ENCODE assay signal across 30 mouse cellular contexts in the genomic region with DNA sequence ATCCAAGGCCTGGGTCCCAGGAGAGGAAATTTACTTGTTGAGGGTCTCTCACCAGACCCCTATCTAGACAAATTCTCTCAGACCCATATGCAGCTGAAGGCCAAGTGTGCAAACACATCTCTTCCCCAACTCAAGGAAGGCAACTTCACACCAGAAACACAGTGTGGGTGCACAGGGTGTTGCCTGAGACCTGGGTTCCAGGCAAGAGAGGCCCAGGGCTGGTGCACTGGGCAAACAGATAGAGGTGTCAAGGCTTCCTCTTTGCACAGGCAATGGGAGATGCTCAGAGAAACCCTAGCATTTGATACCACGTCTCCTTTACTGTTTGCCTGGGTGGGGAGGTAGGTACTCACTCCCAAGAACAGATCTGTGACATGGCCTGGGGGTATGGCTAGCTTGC. TPM values are rescaled to one million over a fixed set of nuclear protein-coding genes. Genes with fewer than 3 reads are reported as not detected.
DNase-seq lines count a peak whose midpoint lies in the region; ATAC-seq and TF ChIP-seq lines count a peak whose summit lies in the region.
"Had no signal": no experiment of that assay in that cellular context is flagged by ENCODE, and none has a peak within 500 bp of the region (broad histone marks: within the 10 kb centered on the region; RNA-seq: fewer than 3 reads in every experiment).

No protein-coding gene starts in this region.

- TF ChIP-seq EP300 in liver, embryonic 14.5 days (IDR thresholded peaks at IDR 0.05; ENCODE audit: low read depth), result no peak

- peaks cover 25% of the 10 kb centered on the region for H3K4me1 ChIP-seq in heart, embryonic 10.5 days
- H3K4me1 ChIP-seq in liver, embryonic 14.5 days (replicated peaks; ENCODE audit: control insufficient read depth in 2 of 2, insufficient read depth in 2 of 2, low read length in 1 of 2), result peaks cover 57 to 69% of the 10 kb centered on the region in 2 experiments
- peaks cover 4% of the 10 kb centered on the region; the same call in 1 of the 2 replicates for H3K4me1 ChIP-seq in midbrain, postnatal 0 days (ENCODE audit: insufficient read depth, low read length)

- peak overlapping the region; percentile 37; the same call in 1 of the 2 replicates for H3K27ac ChIP-seq in heart, embryonic 10.5 days
- H3K27ac ChIP-seq in liver, embryonic 14.5 days, result peak overlapping the region; percentile 84
- no peak overlapping the region for H3K27ac ChIP-seq in midbrain, postnatal 0 days (ENCODE audit: low read depth, low read length)
- H3K27ac ChIP-seq: embryonic facial prominence, embryonic 13.5 days; forebrain, embryonic 13.5 days; hindbrain, embryonic 14.5 days; limb, embryonic 12.5 days; midbrain, embryonic 10.5 days; midbrain, embryonic 15.5 days; neural tube, embryonic 12.5 days; stomach, postnatal 0 days had no signal

- peaks cover 10% of the 10 kb centered on the region; the same call in 1 of the 2 replicates for H3K36me3 ChIP-seq in heart, embryonic 10.5 days
- no peaks in the 10 kb centered on the region; the same call in 1 of the 2 replicates for H3K36me3 ChIP-seq in liver, embryonic 14.5 days (replicated peaks; ENCODE audit: control insufficient read depth, insufficient read depth, low read depth)
- H3K36me3 ChIP-seq in midbrain, postnatal 0 days (ENCODE audit: insufficient read depth, low read length), result no peaks in the 10 kb centered on the region
- H3K36me3 ChIP-seq: midbrain, embryonic 15.5 days had no signal

- H3K4me2 ChIP-seq in liver, embryonic 14.5 days (ENCODE audit: low read depth), result peak overlapping the region; percentile 64
- no peak overlapping the region for H3K4me2 ChIP-seq in midbrain, postnatal 0 days (ENCODE audit: low read depth, low read length, poor library complexity, severe bottlenecking)
- H3K4me2 ChIP-seq: embryonic facial prominence, embryonic 13.5 days; forebrain, embryonic 13.5 days; heart, embryonic 12.5 days; hindbrain, embryonic 14.5 days; limb, embryonic 12.5 days; midbrain, embryonic 15.5 days; neural tube, embryonic 12.5 days had no signal

- H3K9me3 ChIP-seq in heart, embryonic 10.5 days, result no peaks in the 10 kb centered on the region
- H3K9me3 ChIP-seq in liver, embryonic 14.5 days (ENCODE audit: control insufficient read depth, low read length), result no peaks in the 10 kb centered on the region
- H3K9me3 ChIP-seq in midbrain, postnatal 0 days (ENCODE audit: low read length), result no peaks in the 10 kb centered on the region
- H3K9me3 ChIP-seq: embryonic facial prominence, embryonic 13.5 days; forebrain, embryonic 13.5 days; heart, embryonic 12.5 days; limb, embryonic 12.5 days; midbrain, embryonic 10.5 days; midbrain, embryonic 15.5 days; neural tube, embryonic 12.5 days had no signal

- DNase-seq in heart, embryonic 10.5 days (ENCODE audit: low spot score), result no peak
- DNase-seq in heart, postnatal 14 days, result no peak
- no peak for DNase-seq in liver, embryonic 14.5 days (ENCODE audit: low read depth in 3 of 3, low spot score in 3 of 3)
- DNase-seq in left cerebral cortex, postnatal 25 days (ENCODE audit: low spot score in 2 of 2), result no peak
- no peak for DNase-seq in lung, postnatal 36 days
- DNase-seq in midbrain, postnatal 0 days (ENCODE audit: low spot score), result no peak
- DNase-seq: adrenal gland, postnatal 10 days; cerebellum, adult 11-12 months; gastrocnemius, postnatal 36 days; heart, adult 18-20 months; kidney, adult 9 months; kidney, postnatal 10 days; layer of hippocampus, adult 9-11 months; lung, adult 18-20 months; right cerebral cortex, adult 18-20 months; right cerebral cortex, postnatal 4 days; thymus, adult 2 months; thymus, postnatal 36 days had no signal

- peak overlapping the region; percentile 58 for H3K9ac ChIP-seq in liver, embryonic 14.5 days (replicated peaks)
- H3K9ac ChIP-seq in midbrain, postnatal 0 days (replicated peaks; ENCODE audit: low read length, poor library complexity, severe bottlenecking), result no peak overlapping the region
- H3K9ac ChIP-seq: embryonic facial prominence, embryonic 13.5 days; forebrain, embryonic 13.5 days; heart, embryonic 12.5 days; hindbrain, embryonic 14.5 days; limb, embryonic 12.5 days; midbrain, embryonic 15.5 days; neural tube, embryonic 12.5 days had no signal

- 91% methylated on average over 1 of the region's 1 CpGs for WGBS in heart, embryonic 10.5 days
- WGBS in liver, embryonic 14.5 days (ENCODE audit: insufficient replicate concordance), result 35% methylated on average over 1 of the region's 1 CpGs
- WGBS in midbrain, postnatal 0 days, result 72% methylated on average over 1 of the region's 1 CpGs

- ATAC-seq in erythroid progenitor cell, adult 5-6 weeks (replicated peaks; ENCODE audit: low FRiP score, poor library complexity, severe bottlenecking), result peak; percentile 45
- ATAC-seq in liver, embryonic 14.5 days (ENCODE audit: insufficient read depth), result peak; percentile 74
- ATAC-seq in midbrain, postnatal 0 days (ENCODE audit: low FRiP score), result no peak
- ATAC-seq: forebrain, embryonic 13.5 days; intestine, postnatal 0 days; lung, postnatal 0 days; midbrain, embryonic 15.5 days had no signal

- intact Hi-C loops in heart, postnatal 14 days (cut with DNase I), result no loop called here
- intact Hi-C loops in left cerebral cortex, postnatal 25 days (cut with DNase I), result no loop called here

- no peak overlapping the region for H3K4me3 ChIP-seq in heart, embryonic 10.5 days
- peak overlapping the region; percentile 3 to 14; a peak in 2 of 4 replicates for H3K4me3 ChIP-seq in liver, embryonic 14.5 days (ENCODE audit: insufficient read depth in 1 of 2, low read depth in 2 of 2, low read length in 2 of 2)
- no peak overlapping the region for H3K4me3 ChIP-seq in midbrain, postnatal 0 days (ENCODE audit: low read depth, low read length)
- H3K4me3 ChIP-seq: embryonic facial prominence, embryonic 13.5 days; forebrain, embryonic 13.5 days; heart, embryonic 12.5 days; limb, embryonic 12.5 days; midbrain, embryonic 10.5 days; midbrain, embryonic 15.5 days; neural tube, embryonic 12.5 days had no signal

- no peak for TF ChIP-seq CTCF in liver, embryonic 14.5 days (IDR thresholded peaks at IDR 0.05; ENCODE audit: low read depth)
- TF ChIP-seq CTCF in midbrain, postnatal 0 days (IDR thresholded peaks at IDR 0.05), result no peak

- H3K27me3 ChIP-seq in heart, embryonic 10.5 days (ENCODE audit: insufficient read depth, poor library complexity, severe bottlenecking), result peaks cover 5% of the 10 kb centered on the region; the same call in 1 of the 2 replicates
- H3K27me3 ChIP-seq in liver, embryonic 14.5 days (ENCODE audit: control insufficient read depth, insufficient read depth, low read length), result no peaks in the 10 kb centered on the region
- no peaks in the 10 kb centered on the region for H3K27me3 ChIP-seq in midbrain, postnatal 0 days (ENCODE audit: insufficient read depth, low read length)
- H3K27me3 ChIP-seq: embryonic facial prominence, embryonic 13.5 days; forebrain, embryonic 13.5 days; heart, embryonic 12.5 days; midbrain, embryonic 15.5 days; neural tube, embryonic 12.5 days had no signal

RNA-seq across cellular contexts. Expression of a gene that starts 6.9 kb away (rescaled TPM):
- polyA plus RNA-seq in heart, embryonic 10.5 days (2016; fragmentation: Nextera tagmentation; extraction: Ambion mirVana), result 86.5 and 91.3 TPM in 2 replicates
- 10 to 100 TPM; 71.2 to 77.8 TPM for total RNA-seq in heart, postnatal 14 days (2021)
- 105 and 148 TPM in 2 replicates for total RNA-seq in erythroid progenitor cell, adult 5-6 weeks (2015; ENCODE audit: low replicate concordance)
- total RNA-seq in erythroid progenitor cell, adult 5-6 weeks (2017; ENCODE audit: low replicate concordance), result 93.2 and 132 TPM in 2 replicates
- polyA plus RNA-seq in liver, embryonic 14.5 days (2012; rRNA removed), result 37.0 and 44.7 TPM in 2 replicates
- polyA plus RNA-seq in liver, embryonic 14.5 days (2014; fragmentation: Nextera tagmentation; extraction: Ambion mirVana), result 100 and 124 TPM in 2 replicates
- 10 to 100 TPM; 14.0 to 14.1 TPM for total RNA-seq in left cerebral cortex, postnatal 25 days (2021)
- total RNA-seq in midbrain, postnatal 0 days (2014; rRNA removed), result 10.1 and 23.1 TPM in 2 replicates
- polyA plus RNA-seq in midbrain, postnatal 0 days (2015; fragmentation: Nextera tagmentation; extraction: Ambion mirVana), result 22.9 and 23.4 TPM in 2 replicates

RNA-seq across cellular contexts. Expression of a gene that starts 10.4 kb away (rescaled TPM):
- 25.5 and 28.6 TPM in 2 replicates for polyA plus RNA-seq in heart, embryonic 10.5 days (2016; fragmentation: Nextera tagmentation; extraction: Ambion mirVana)
- 10 to 100 TPM; 14.5 to 17.4 TPM for total RNA-seq in heart, postnatal 14 days (2021)
- 32.1 and 36.0 TPM in 2 replicates for total RNA-seq in erythroid progenitor cell, adult 5-6 weeks (2015; ENCODE audit: low replicate concordance)
- 17.2 and 29.4 TPM in 2 replicates for total RNA-seq in erythroid progenitor cell, adult 5-6 weeks (2017; ENCODE audit: low replicate concordance)
- polyA plus RNA-seq in liver, embryonic 14.5 days (2012; rRNA removed), result 10.7 and 14.0 TPM in 2 replicates
- polyA plus RNA-seq in liver, embryonic 14.5 days (2014; fragmentation: Nextera tagmentation; extraction: Ambion mirVana), result 11.1 and 15.0 TPM in 2 replicates
- total RNA-seq in left cerebral cortex, postnatal 25 days (2021), result 10 to 100 TPM; 10.3 to 11.1 TPM
- total RNA-seq in midbrain, postnatal 0 days (2014; rRNA removed), result 28.7 and 33.5 TPM in 2 replicates
- polyA plus RNA-seq in midbrain, postnatal 0 days (2015; fragmentation: Nextera tagmentation; extraction: Ambion mirVana), result 14.5 and 15.9 TPM in 2 replicates

RNA-seq across cellular contexts. Expression of a gene that starts 45.9 kb away (rescaled TPM):
- polyA plus RNA-seq in heart, embryonic 10.5 days (2016; fragmentation: Nextera tagmentation; extraction: Ambion mirVana), result 77.3 and 80.5 TPM in 2 replicates
- total RNA-seq in heart, postnatal 14 days (2021), result 10 to 100 TPM; 30.0 to 33.3 TPM
- 9.2 and 16.2 TPM in 2 replicates for total RNA-seq in erythroid progenitor cell, adult 5-6 weeks (2015; ENCODE audit: low replicate concordance)
- total RNA-seq in erythroid progenitor cell, adult 5-6 weeks (2017; ENCODE audit: low replicate concordance), result 10.7 and 16.8 TPM in 2 replicates
- 30.9 and 35.7 TPM in 2 replicates for polyA plus RNA-seq in liver, embryonic 14.5 days (2012; rRNA removed)
- polyA plus RNA-seq in liver, embryonic 14.5 days (2014; fragmentation: Nextera tagmentation; extraction: Ambion mirVana), result 25.1 and 27.5 TPM in 2 replicates
- total RNA-seq in left cerebral cortex, postnatal 25 days (2021), result 10 to 100 TPM; 28.5 to 28.7 TPM
- total RNA-seq in midbrain, postnatal 0 days (2014; rRNA removed), result 47.1 and 53.4 TPM in 2 replicates
- polyA plus RNA-seq in midbrain, postnatal 0 days (2015; fragmentation: Nextera tagmentation; extraction: Ambion mirVana), result 52.0 and 55.5 TPM in 2 replicates

Comparison
In these comparisons a context has a peak if more than half of its experiments do, and no peak if none do; other contexts are left out.
1. H3K4me3 ChIP-seq: peak in liver, embryonic 14.5 days (2 of 2); none in heart, embryonic 10.5 days (single experiment) and midbrain, postnatal 0 days (single experiment).